Mouse (Mus musculus) olfactory bulb, adult 2 months (tissue): ENCODE results near the gene Ccl20. TPM values are rescaled to one million over a fixed set of nuclear protein-coding genes. Genes with fewer than 3 reads are reported as not detected.

Source experiments
- H3K27ac ChIP-seq: fragments of 200-500 bp; 2 replicates; pipeline ENCODE4 v1.5.1; 2012; ENCODE audit warnings: low read depth, low read length; ENCODE audit not compliant: insufficient read depth
- H3K4me1 ChIP-seq: fragments of 200-500 bp; 2 replicates; pipeline ENCODE4 v1.6.1; 2012; ENCODE audit warnings: low read length; ENCODE audit not compliant: control insufficient read depth, insufficient read depth
- H3K4me3 ChIP-seq: fragments of 200-500 bp; 2 replicates; pipeline ENCODE4 v1.5.1; 2012; ENCODE audit warnings: mild to moderate bottlenecking, low read depth, low read length, moderate library complexity; ENCODE audit not compliant: insufficient read depth
- CTCF ChIP-seq: fragments of 200-500 bp; IDR thresholded peaks from 2 replicates; pipeline ENCODE4 v1.5.1; 2012; ENCODE audit warnings: low read depth, mild to moderate bottlenecking, low read length, moderate library complexity; ENCODE audit not compliant: insufficient read depth
- POLR2A ChIP-seq: fragments of 200-500 bp; IDR thresholded peaks from 2 replicates; pipeline ENCODE4 v1.6.1; 2012; ENCODE audit warnings: mild to moderate bottlenecking, low read depth, low read length, moderate library complexity; ENCODE audit not compliant: insufficient read depth
- WGBS: fragments of 180-500 bp; shearing (Covaris S2); methylation state at CpG from one replicate; pipeline ENCODE4 v1.1.7; 2018; 5-methylcytosine and 5-hydroxymethylcytosine counted together
- polyA plus RNA-seq: library from polyadenylated mRNA; stranded (reverse); fragments of >200 nt; gene quantifications from 2 replicates; pipeline ENCODE4 v1.2.4, GENCODE M21; 2012; ENCODE audit warnings: low replicate concordance; ENCODE audit not compliant: missing spikeins, insufficient read depth, insufficient read length

The Ccl20 gene
- not detected in 2 replicates for polyA plus RNA-seq

DNA sequence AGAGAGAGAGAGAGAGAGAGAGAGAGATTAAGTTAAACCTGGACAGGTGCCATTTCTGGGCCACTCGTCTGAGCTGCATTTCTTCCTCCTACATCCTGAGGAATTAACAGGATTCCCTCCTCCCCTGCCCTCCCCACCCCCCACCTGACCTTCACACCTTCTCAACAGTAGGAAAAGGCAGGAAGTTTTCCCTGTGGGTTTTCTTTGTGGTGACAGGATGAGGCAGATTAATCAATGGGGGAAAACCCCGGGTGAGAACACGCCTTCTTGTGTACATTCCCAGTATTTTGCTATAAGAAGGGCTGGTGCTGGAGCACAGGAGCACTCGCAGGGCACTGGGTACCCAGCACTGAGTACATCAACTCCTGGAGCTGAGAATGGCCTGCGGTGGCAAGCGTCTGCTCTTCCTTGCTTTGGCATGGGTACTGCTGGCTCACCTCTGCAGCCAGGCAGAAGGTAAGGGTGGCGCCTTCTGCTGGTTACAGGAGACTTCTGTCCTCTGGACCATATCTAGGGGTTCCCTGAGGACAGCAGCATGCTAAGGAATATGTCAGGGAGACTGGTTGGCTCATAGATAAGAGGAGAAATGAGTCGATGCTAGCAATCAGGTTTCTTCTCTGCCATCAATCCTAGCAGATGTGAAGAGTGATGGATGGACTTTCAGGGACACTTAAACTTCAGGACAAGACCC is at the start of gene Ccl20:
Gene Ccl20 (plus strand): TSS at position 320 of the 691 bp plus-strand sequence.
- Histone ChIP-seq H3K27ac (no peak within 1 kb of the TSS), H3K4me3 (no peak within 1 kb of the TSS), H3K4me1 (no peaks in the 10 kb centered on the region)
- WGBS: 52% methylated on average over 8 of the region's 8 CpGs
- TF ChIP-seq POLR2A (no peak), CTCF (no peak)

DNA sequence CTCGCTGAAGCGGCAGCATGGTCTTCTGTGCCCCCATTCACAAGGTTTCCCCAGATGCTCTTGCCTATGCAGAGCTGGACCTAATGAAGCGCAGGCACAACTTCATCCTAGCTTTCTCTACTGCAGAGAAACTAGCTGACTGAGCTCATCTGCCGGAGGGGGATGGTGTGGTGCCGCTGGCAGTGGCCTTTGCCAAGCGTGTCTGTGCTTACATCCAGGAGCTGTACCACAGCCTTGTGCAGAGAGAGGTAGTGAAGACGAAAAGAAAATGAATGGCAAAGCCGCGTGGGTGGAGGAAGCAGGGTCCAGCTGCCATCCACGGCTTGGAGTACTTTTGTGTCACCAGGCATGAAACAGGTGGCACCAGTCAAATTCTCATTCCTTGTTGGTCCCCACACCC is 49.4 kb upstream of the Ccl20 start:
- H3K4me1 ChIP-seq: no peaks in the 10 kb centered on the region
- H3K4me3 ChIP-seq: no peak overlapping the region
- TF ChIP-seq POLR2A (no peak), CTCF (no peak)
- no peak overlapping the region for H3K27ac ChIP-seq
- 76% methylated on average over 10 of the region's 10 CpGs for WGBS

DNA sequence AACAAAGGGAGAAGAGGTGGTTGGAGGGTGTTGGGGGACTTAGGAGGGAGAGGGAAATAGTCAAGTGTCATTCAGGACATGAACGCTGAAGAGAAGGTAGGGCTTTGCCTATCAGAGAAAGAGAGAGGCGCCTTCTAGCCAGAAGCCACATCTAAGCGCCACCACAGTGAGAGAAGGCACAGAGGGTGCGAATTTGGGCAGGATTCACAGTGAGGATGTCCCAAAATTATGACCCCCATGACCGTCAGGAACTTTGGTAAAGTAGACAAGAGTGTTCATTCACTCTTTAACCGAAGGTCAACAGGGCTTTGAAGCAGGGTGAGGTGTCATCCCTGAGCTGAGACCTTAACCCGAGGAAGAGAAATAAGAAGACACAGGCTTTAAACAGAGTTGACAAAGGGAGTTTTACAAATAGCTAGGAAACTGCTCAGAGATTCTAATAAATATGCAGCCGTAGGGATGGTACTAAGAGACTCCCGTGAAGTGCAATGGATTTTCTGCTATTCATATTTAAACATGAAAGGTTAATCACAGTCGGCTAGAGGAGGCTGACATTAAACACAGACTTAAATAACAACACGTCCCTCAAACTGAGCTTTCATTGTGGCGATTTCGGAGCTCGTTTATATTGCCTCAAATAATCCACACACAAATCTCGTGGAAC is 40.9 kb upstream of the Ccl20 start:
- Histone ChIP-seq H3K27ac (no peak overlapping the region), H3K4me1 (no peaks in the 10 kb centered on the region), H3K4me3 (no peak overlapping the region)
- no peak for TF ChIP-seq POLR2A
- no peak for TF ChIP-seq CTCF
- 28% methylated on average over 15 of the region's 15 CpGs for WGBS

DNA sequence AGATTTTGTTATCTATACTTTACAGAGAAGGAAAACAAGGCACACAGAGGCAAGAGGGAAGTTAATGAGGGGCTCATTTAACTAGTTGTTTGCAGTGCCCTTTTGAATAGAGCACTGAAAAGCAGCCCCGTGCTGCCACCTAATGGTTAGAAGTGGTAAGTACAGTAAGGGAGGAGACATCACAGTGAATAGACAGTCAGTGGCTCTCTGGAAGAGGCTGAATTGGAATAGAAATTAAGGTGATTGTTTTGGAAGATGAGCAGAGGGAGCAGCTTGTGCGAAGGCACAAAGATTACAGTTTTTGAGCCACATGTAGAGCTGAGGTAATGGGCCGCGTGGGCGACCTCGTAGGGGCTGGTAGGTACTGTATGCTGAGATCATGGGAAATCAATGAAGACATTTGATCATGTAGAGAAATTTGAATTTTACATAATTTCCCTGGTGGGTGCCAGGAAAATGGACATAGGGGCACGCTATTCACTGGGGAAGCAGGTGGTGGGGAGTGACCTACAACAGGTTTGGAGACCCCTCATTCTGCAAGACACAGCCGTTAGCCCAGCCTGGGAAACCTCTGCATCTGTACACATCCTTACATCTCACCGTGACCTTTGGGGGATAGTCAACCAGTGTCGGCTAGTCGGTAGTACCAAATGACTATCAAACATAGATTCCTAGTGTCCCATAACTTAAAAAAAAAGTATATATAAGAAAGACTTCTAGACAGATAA is 40.2 kb upstream of the Ccl20 start:
- no peaks in the 10 kb centered on the region for H3K4me1 ChIP-seq
- TF ChIP-seq POLR2A (no peak), CTCF (no peak)
- H3K4me3 ChIP-seq: no peak overlapping the region
- no peak overlapping the region for H3K27ac ChIP-seq
- WGBS: 44% methylated on average over 11 of the region's 11 CpGs

DNA sequence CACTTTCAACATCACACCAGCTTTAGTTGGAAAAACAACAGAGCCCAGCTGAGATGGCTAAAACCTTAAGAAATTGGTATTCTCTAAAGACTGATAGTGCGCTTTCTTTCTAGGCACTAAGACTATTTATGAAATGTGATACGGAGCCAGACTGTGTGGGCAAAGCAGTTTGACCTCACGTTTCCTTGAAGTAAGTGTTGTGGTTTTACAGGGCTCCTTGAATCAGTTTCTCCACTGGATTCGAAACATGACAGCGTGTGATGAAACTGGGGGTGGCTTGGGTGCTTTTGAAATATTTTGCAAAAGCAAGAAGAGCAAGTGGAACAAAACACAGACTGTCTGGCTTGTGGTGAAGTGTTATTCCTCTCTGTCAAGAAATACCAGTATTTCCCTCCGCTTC is 39.5 kb upstream of the Ccl20 start:
- 81% methylated on average over 6 of the region's 6 CpGs for WGBS
- no peaks in the 10 kb centered on the region for H3K4me1 ChIP-seq

DNA sequence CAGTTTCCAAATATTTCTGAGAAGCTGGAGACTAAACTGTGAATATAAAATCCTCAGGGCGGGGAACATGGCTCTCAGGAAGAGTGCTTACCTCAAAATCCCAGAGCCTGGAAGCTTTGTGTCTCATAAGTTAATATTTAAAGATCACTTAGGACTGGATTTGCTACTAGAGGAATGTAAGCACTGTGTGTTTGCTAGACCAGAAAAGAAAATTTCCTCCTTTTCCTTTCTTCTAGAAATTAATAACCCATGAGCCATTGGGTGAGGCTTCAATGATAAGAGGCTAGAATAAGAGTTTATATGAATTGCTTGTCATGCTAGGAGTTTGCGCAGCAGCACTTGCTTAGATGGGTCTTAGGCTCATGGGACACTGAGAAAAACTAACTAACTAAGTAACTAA is 31.8 kb upstream of the Ccl20 start:
- TF ChIP-seq CTCF (no peak), POLR2A (no peak)
- H3K27ac ChIP-seq: no peak overlapping the region
- 93% methylated on average over 2 of the region's 2 CpGs for WGBS
- no peaks in the 10 kb centered on the region for H3K4me1 ChIP-seq
- no peak overlapping the region for H3K4me3 ChIP-seq

More for the DNA sequence above, 39.5 kb upstream of the Ccl20 start:
- Histone ChIP-seq H3K4me3 (no peak overlapping the region), H3K27ac (no peak overlapping the region)
- no peak for TF ChIP-seq POLR2A
- no peak for TF ChIP-seq CTCF

DNA sequence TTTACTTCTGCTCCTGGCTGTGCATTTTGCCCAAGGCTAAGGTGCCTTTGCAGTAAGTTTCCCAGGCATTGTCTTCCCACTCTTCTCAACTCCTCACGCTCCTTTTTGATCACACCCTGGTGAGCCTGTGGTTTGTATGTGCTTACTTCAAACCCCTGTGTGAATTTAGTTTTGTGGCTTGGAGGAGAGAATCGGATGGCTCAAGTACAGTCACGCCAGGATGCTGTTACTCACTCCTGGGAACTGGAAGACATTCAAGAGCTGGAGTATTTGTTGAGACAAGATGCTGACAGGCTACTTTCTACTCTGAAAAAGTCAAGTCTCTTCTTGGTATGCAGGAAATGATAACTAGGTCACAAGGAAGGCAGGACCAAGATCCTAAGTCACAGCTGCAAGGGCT is 25.3 kb upstream of the Ccl20 start:
- no peak overlapping the region for H3K4me3 ChIP-seq
- H3K4me1 ChIP-seq: no peaks in the 10 kb centered on the region
- TF ChIP-seq CTCF (no peak), POLR2A (no peak)
- no peak overlapping the region for H3K27ac ChIP-seq
- 79% methylated on average over 3 of the region's 3 CpGs for WGBS

DNA sequence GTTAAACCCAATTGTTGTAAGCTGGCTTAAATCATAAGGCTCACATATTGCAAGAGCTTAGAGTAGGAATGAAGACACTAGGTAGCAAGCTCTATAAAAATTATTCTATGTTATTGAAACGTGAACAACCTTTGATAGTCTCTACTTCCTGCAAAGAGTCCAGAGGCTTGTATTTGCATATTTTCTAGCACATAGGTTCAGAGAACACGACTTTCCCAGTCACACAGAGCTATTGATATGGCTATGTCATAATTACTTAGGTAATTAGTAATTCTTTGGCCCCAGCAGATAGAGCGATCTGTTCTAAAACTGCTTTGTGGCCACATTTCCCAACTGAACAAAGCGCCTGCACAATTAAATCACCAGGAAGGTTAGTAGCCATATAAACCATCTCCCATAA is 19.6 kb upstream of the Ccl20 start:
- Histone ChIP-seq H3K4me1 (no peaks in the 10 kb centered on the region), H3K27ac (no peak overlapping the region), H3K4me3 (no peak overlapping the region)
- TF ChIP-seq CTCF: no peak
- no peak for TF ChIP-seq POLR2A
- WGBS: 87% methylated on average over 4 of the region's 4 CpGs

DNA sequence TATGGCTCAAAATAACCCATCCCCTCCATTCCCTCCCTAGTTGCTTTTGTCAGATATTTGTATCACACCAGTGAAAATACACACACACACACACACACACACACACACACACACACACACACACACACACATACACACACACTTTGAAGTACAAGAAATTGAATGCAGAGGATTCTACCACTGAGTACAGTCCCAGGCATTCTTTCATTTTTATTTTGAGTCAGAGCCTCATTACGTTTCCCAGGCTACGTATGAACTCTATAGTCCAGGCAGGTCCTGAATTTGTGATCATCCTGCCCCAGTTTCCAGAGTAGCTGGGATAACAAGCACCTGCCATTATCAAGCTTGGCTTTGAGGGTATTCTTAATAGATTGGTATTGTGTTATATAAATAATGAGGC is 17.4 kb upstream of the Ccl20 start:
- WGBS: 82% methylated on average over 2 of the region's 2 CpGs
- Histone ChIP-seq H3K27ac (no peak overlapping the region), H3K4me1 (no peaks in the 10 kb centered on the region), H3K4me3 (no peak overlapping the region)
- TF ChIP-seq POLR2A (no peak), CTCF (no peak)
